Mouse (Mus musculus) intestine, embryonic 16.5 days (tissue): ENCODE data around the gene Cbx4. TPM values are rescaled to one million over a fixed set of nuclear protein-coding genes. Genes with fewer than 3 reads are reported as not detected.

ENCODE experiments used
- ATAC-seq: fragments of 200-750 bp; cut with Nextera tagmentation; 2 replicates; pipeline ENCODE4 v1.8.0; 2017; ENCODE audit warnings: moderate TSS enrichment, moderate library complexity
- H3K27ac ChIP-seq: fragments of 300-500 bp; sonication (generic); 2 replicates; pipeline ENCODE4 v1.5.1; 2014; ENCODE audit warnings: mild to moderate bottlenecking, low read length
- H3K27me3 ChIP-seq: fragments of 300-500 bp; sonication (generic); replicated peaks from 2 replicates; pipeline ENCODE4 v1.6.1; 2014; ENCODE audit warnings: low read length, control low read depth, mixed read lengths; ENCODE audit not compliant: control insufficient read depth, insufficient read depth
- H3K36me3 ChIP-seq: fragments of 300-500 bp; sonication (generic); 2 replicates; pipeline ENCODE4 v1.6.1; 2014; ENCODE audit warnings: low read length, control low read depth; ENCODE audit not compliant: control insufficient read depth, insufficient read depth
- H3K4me1 ChIP-seq: fragments of 300-500 bp; sonication (generic); 2 replicates; pipeline ENCODE4 v1.6.1; 2014; ENCODE audit warnings: low read length, control low read depth, mixed read lengths; ENCODE audit not compliant: control insufficient read depth, insufficient read depth
- H3K4me2 ChIP-seq: fragments of 300-500 bp; sonication (generic); 2 replicates; pipeline ENCODE4 v1.6.1; 2014; ENCODE audit warnings: low read depth, low read length, control low read depth
- H3K4me3 ChIP-seq: fragments of 300-500 bp; sonication (generic); 2 replicates; pipeline ENCODE4 v1.5.1; 2014; ENCODE audit warnings: mild to moderate bottlenecking, low read length
- H3K9ac ChIP-seq: fragments of 300-500 bp; sonication (generic); 2 replicates; pipeline ENCODE4 v1.6.1; 2014; ENCODE audit warnings: low read depth, low read length
- H3K9me3 ChIP-seq: fragments of 300-500 bp; sonication (generic); 2 replicates; pipeline ENCODE4 v1.6.1; 2016; ENCODE audit warnings: low read length, control low read depth; ENCODE audit not compliant: control insufficient read depth
- WGBS: fragments of 180-500 bp; shearing (Covaris S2); extraction: QIAGEN DNeasy Blood & Tissue Kit; methylation state at CpG from one replicate; pipeline ENCODE4 v1.1.7; 2014; 5-methylcytosine and 5-hydroxymethylcytosine counted together
- polyA plus RNA-seq: library from polyadenylated mRNA; unstranded; fragments of >200 nt; fragmentation: Nextera tagmentation; extraction: Ambion mirVana; gene quantifications from 2 replicates; pipeline ENCODE4 v1.2.1, GENCODE M21; 2015

The Cbx4 gene
- polyA plus RNA-seq, 1 experiment from 2014 or later = 9.3 TPM

DNA sequence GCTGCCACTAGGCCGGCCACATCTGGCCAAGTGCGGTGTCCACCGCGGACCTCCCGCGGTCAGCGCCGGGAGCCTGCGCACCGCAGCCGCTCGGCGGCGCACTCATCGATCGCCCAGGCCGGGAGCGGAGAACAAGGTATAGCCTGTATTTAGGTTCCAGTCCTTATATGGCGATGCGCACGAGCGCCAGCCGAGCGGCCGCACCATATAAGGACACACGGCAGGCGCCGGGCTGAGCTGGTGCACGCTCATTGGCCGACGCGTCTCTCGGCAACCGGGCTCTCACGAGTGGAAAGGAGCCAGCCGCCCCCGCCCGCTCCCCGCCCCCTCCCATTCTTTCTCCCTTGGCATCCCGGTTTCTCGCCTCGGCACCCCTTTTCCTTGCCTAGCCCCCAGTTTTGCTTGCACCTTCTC, 32.8 kb downstream of the Cbx4 start:
- ATAC-seq = peak; percentile 81
- peak overlapping the region; percentile 44 for H3K4me3 ChIP-seq
- H3K27ac ChIP-seq = peak overlapping the region; percentile 83
- H3K9me3 ChIP-seq = no peaks in the 10 kb centered on the region
- H3K4me1 ChIP-seq = peaks cover 51% of the 10 kb centered on the region
- H3K4me2 ChIP-seq = peak overlapping the region; percentile 91
- peak overlapping the region; percentile 67 for H3K9ac ChIP-seq
- no peaks in the 10 kb centered on the region for H3K36me3 ChIP-seq
- under 1% methylated on average over 42 of the region's 42 CpGs for WGBS
- peaks cover 63% of the 10 kb centered on the region for H3K27me3 ChIP-seq

- H3K9me3 ChIP-seq = no peaks in the 10 kb centered on the region
- 5% methylated on average over 13 of the region's 13 CpGs for WGBS
- peaks cover 63% of the 10 kb centered on the region for H3K27me3 ChIP-seq
- no peaks in the 10 kb centered on the region for H3K36me3 ChIP-seq
- H3K4me3 ChIP-seq = peak overlapping the region; percentile 44
- peak overlapping the region; percentile 91 for H3K4me2 ChIP-seq
- peak overlapping the region; percentile 67 for H3K9ac ChIP-seq
- peak; percentile 72 for ATAC-seq
- H3K4me1 ChIP-seq = peaks cover 50% of the 10 kb centered on the region
- peak overlapping the region; percentile 83 for H3K27ac ChIP-seq
Observed at GRCm38 (mm10) chr11:119052661-119053256, 33.3 kb downstream of the Cbx4 start.

DNA sequence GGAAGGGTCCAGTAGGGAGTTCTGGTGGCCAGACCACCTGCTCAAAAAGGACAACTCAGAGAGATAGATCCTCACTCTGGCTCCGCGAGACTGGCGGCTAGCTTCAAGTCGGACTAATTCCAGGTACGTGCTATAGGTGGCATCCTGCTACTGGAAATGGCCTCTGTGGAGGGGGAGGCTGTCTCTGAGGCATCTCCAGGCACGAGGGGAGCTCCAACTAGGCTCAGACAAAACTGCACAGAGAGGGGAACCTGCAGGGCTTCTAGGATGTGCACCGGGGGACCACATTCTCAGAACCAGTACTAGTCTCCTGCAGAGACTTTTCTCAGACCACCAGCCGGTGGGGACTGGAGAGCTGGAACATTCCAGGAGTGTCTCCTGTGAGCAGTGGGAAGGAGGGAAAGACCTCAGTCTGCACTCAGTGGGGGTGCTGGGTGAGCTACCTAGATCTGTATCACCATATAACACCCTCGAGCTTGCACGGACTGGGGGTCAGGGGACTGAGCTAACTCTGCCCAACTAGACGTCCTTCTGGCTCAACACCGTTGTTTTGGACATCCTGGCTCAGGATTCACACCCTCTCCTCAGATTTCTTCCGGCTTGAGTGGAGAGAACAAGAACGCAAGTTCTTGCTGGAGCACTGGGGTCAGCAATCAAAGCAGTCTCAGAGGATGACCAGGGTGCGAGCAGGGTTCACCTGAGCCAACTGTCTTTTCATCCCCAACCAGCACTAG, 33.9 kb downstream of the Cbx4 start:
- 8% methylated on average over 15 of the region's 15 CpGs for WGBS
- Histone ChIP-seq H3K4me3 (no peak overlapping the region), H3K4me2 (no peak overlapping the region; the same call in 1 of the 2 replicates)

DNA sequence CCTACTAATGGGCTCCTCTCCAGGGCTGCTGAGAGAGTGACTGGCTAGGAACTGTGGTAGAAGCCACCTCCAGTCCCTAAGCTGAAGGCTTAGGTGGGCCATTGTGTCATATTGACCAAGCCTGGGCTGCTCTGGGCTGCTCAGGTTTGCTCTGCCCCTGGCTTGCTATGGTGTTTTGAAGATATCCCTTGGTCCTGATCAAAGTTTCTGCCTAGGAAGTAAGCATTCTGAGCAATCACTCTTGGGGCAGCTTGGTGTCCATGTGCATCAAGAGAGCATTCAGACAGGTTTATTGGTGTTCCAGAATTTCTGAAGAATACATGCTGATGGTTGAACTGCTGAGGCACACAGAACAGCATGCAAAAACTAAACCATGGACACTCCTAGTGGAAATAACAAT, 34.6 kb downstream of the Cbx4 start:
- no peak for ATAC-seq
- no peaks in the 10 kb centered on the region for H3K36me3 ChIP-seq
- H3K4me3 ChIP-seq = no peak overlapping the region
- H3K27me3 ChIP-seq = peaks cover 71% of the 10 kb centered on the region
- no peak overlapping the region for H3K4me2 ChIP-seq
- H3K27ac ChIP-seq = no peak overlapping the region
- H3K9ac ChIP-seq = no peak overlapping the region
- H3K4me1 ChIP-seq = peaks cover 55% of the 10 kb centered on the region
- no peaks in the 10 kb centered on the region for H3K9me3 ChIP-seq

More for the DNA sequence above, 33.9 kb downstream of the Cbx4 start:
- Histone ChIP-seq H3K27me3 (peaks cover 64% of the 10 kb centered on the region), H3K27ac (peak overlapping the region; percentile 83), H3K36me3 (no peaks in the 10 kb centered on the region), H3K4me1 (peaks cover 49% of the 10 kb centered on the region), H3K9ac (no peak overlapping the region), H3K9me3 (no peaks in the 10 kb centered on the region)
- ATAC-seq = no peak

- peak; percentile 17; the same call in 1 of the 2 replicates for ATAC-seq
- H3K4me1 ChIP-seq = peaks cover 54% of the 10 kb centered on the region
- no peak overlapping the region for H3K4me3 ChIP-seq
- peaks cover 75% of the 10 kb centered on the region for H3K27me3 ChIP-seq
- no peak overlapping the region for H3K27ac ChIP-seq
- no peak overlapping the region for H3K4me2 ChIP-seq
- H3K9me3 ChIP-seq = no peaks in the 10 kb centered on the region
- WGBS = 0% methylated on average over 2 of the region's 2 CpGs
- H3K36me3 ChIP-seq = no peaks in the 10 kb centered on the region
- H3K9ac ChIP-seq = no peak overlapping the region
Observed at GRCm38 (mm10) chr11:119050361-119050760, 35.7 kb downstream of the Cbx4 start.

DNA sequence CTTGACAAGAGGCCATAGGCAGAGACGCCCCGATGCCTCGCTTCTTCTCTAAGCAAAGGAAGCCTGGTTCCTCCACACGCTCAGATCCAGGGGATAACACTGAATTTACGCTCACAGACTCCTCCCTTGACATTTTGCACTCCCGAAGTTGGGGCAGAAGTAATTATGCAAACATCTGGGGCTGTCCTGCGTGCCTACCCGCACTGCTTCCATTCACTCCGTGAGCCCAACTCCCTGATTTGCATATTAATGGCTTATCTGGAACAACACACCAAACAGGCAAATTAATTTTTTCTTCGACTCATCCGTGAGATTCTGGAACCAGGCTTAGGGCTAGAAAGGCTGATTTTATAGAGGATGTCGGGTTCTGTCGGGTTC, 37.9 kb downstream of the Cbx4 start:
- Histone ChIP-seq H3K4me1 (peaks cover 54% of the 10 kb centered on the region), H3K4me3 (peak overlapping the region; percentile 20; the same call in 1 of the 2 replicates), H3K9me3 (no peaks in the 10 kb centered on the region), H3K27ac (no peak overlapping the region), H3K9ac (no peak overlapping the region), H3K27me3 (peaks cover 83% of the 10 kb centered on the region), H3K4me2 (no peak overlapping the region), H3K36me3 (no peaks in the 10 kb centered on the region)
- ATAC-seq = no peak
- WGBS = 3% methylated on average over 13 of the region's 13 CpGs

DNA sequence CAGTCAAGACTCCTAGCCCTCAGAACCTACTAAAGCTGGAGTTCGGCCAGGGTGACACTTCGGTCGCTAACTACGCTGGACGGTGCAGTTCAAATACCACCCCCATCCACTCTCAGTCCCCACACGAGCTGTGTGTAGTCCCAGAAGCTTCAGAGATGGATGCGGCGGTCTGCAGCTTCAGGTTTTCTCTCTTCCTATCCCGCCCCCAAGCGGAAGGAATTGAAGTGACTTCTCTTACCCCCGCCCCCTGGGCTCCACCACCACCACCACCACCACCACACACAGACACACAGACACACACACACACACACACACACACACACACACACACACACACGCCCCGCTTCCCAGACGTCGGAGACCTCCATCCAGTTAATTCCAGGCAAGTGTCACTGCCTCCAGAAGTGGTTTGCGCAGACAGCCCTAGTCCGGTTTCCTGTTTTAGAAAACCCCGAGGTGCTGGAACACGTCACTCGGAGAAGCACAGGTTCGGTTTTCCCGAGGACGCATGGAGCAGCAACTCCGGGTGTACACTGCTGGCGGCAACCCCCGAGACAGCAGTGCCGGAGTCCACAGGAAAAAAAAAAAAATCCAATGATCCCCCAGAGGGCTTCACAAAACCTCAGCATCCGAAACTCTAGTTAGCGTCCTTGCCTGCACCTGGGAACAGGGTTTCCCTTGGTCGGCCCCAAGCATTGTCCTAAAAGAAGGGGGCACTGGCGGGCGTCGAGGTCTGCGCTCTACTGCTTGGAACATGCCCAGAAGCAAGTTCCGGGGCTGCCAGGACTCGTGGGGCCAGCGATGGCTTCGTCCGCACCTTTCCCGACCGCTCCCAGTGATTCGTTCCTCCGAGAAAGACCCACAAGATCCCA, 38.5 kb downstream of the Cbx4 start:
- WGBS = under 1% methylated on average over 43 of the region's 43 CpGs
- peaks cover 51% of the 10 kb centered on the region for H3K4me1 ChIP-seq
- H3K4me3 ChIP-seq = peak overlapping the region; percentile 41
- no peak for ATAC-seq
- H3K27me3 ChIP-seq = peaks cover 81% of the 10 kb centered on the region
- peak overlapping the region; percentile 31; the same call in 1 of the 2 replicates for H3K9ac ChIP-seq
- peak overlapping the region; percentile 54 for H3K4me2 ChIP-seq
- H3K9me3 ChIP-seq = no peaks in the 10 kb centered on the region
- no peak overlapping the region for H3K27ac ChIP-seq
- H3K36me3 ChIP-seq = no peaks in the 10 kb centered on the region

- under 1% methylated on average over 39 of the region's 39 CpGs for WGBS
- H3K36me3 ChIP-seq = no peaks in the 10 kb centered on the region
- peaks cover 52% of the 10 kb centered on the region for H3K4me1 ChIP-seq
- H3K4me3 ChIP-seq = peak overlapping the region; percentile 41
- no peak overlapping the region for H3K27ac ChIP-seq
- peak; percentile 24 for ATAC-seq
- H3K4me2 ChIP-seq = peak overlapping the region; percentile 54
- H3K27me3 ChIP-seq = peaks cover 82% of the 10 kb centered on the region
- peak overlapping the region; percentile 50 for H3K9ac ChIP-seq
- no peaks in the 10 kb centered on the region for H3K9me3 ChIP-seq
Observed at GRCm38 (mm10) chr11:119046601-119047245, 39.3 kb downstream of the Cbx4 start.
